Mouse (Mus musculus) forebrain, embryonic 14.5 days (tissue): ENCODE results near the gene Diaph3. TPM values are rescaled to one million over a fixed set of nuclear protein-coding genes. Genes with fewer than 3 reads are reported as not detected.
"Not testable (repeated sequence)": the region's sequence is repeated elsewhere in the genome, so short reads cannot be mapped to it uniquely, and the experiment has no call there.

Source experiments
- ATAC-seq: fragments of 200-750 bp; cut with Nextera tagmentation; 2 replicates; pipeline ENCODE4 v1.8.0; 2017; ENCODE audit warnings: mild to moderate bottlenecking, moderate library complexity
- DNase-seq: peaks from one replicate; pipeline ENCODE4 v3.0.0-alpha.2; 2015; ENCODE audit warnings: low spot score
- H3K27ac ChIP-seq: fragments of 300-500 bp; sonication (generic); 2 replicates; pipeline ENCODE4 v1.5.1; 2014; ENCODE audit warnings: low read depth, mild to moderate bottlenecking, control low read depth, low read length, moderate library complexity
- H3K27me3 ChIP-seq: fragments of 300-500 bp; sonication (generic); replicated peaks from 2 replicates; pipeline ENCODE4 v1.6.1; 2014; ENCODE audit warnings: low read length, control low read depth, mixed read lengths; ENCODE audit not compliant: control insufficient read depth, insufficient read depth
- H3K36me3 ChIP-seq: fragments of 300-500 bp; sonication (generic); 2 replicates; pipeline ENCODE4 v1.6.1; 2014; ENCODE audit warnings: low read length, control low read depth; ENCODE audit not compliant: control insufficient read depth, insufficient read depth
- H3K4me1 ChIP-seq: fragments of 300-500 bp; sonication (generic); 2 replicates; pipeline ENCODE4 v1.6.1; 2014; ENCODE audit warnings: antibody characterized with exemption, low read length, control low read depth; ENCODE audit not compliant: control insufficient read depth, insufficient read depth
- H3K4me2 ChIP-seq: fragments of 300-500 bp; sonication (generic); 2 replicates; pipeline ENCODE4 v1.6.1; 2014; ENCODE audit warnings: mild to moderate bottlenecking, control low read depth, low read length
- H3K4me3 ChIP-seq: fragments of 300-500 bp; sonication (generic); 2 replicates; pipeline ENCODE4 v1.5.1; 2014; ENCODE audit warnings: low read depth, low read length, control low read depth
- H3K9ac ChIP-seq: fragments of 300-500 bp; sonication (generic); 2 replicates; pipeline ENCODE4 v1.6.1; 2014; ENCODE audit warnings: mild to moderate bottlenecking, low read length, control low read depth, moderate library complexity
- H3K9me3 ChIP-seq: fragments of 300-500 bp; sonication (generic); replicated peaks from 2 replicates; pipeline ENCODE4 v1.6.1; 2016; ENCODE audit warnings: low read length, control low read depth, mixed read lengths; ENCODE audit not compliant: control insufficient read depth
- WGBS: fragments of 180-500 bp; shearing (Covaris S2); extraction: QIAGEN DNeasy Blood & Tissue Kit; methylation state at CpG from one replicate; pipeline ENCODE4 v1.1.7; 2014; 5-methylcytosine and 5-hydroxymethylcytosine counted together
- polyA plus RNA-seq: library from polyadenylated mRNA; unstranded; fragments of >200 nt; fragmentation: Nextera tagmentation; extraction: Ambion mirVana; gene quantifications from 2 replicates; pipeline ENCODE4 v1.2.1, GENCODE M21; 2014

Diaph3 gene
- polyA plus RNA-seq, 1 experiment from 2014 or later: 3.5 TPM

GRCm38 (mm10) chr14:87091108-87091507, 49.9 kb downstream of the Diaph3 start:
- Histone ChIP-seq H3K4me1 (no peaks in the 10 kb centered on the region; the same call in 1 of the 2 replicates), H3K9ac (no peak overlapping the region), H3K27me3 (no peaks in the 10 kb centered on the region), H3K27ac (no peak overlapping the region), H3K4me2 (no peak overlapping the region), H3K9me3 (no peaks in the 10 kb centered on the region), H3K36me3 (no peaks in the 10 kb centered on the region), H3K4me3 (no peak overlapping the region)
- WGBS: 94% methylated on average over 5 of the region's 5 CpGs
- DNase-seq (no peak), ATAC-seq (no peak)

- no peaks in the 10 kb centered on the region for H3K9me3 ChIP-seq
- H3K9ac ChIP-seq: no peak overlapping the region
- no peak overlapping the region for H3K4me3 ChIP-seq
- no peaks in the 10 kb centered on the region; the same call in 1 of the 2 replicates for H3K4me1 ChIP-seq
- no peak overlapping the region for H3K4me2 ChIP-seq
- no peaks in the 10 kb centered on the region for H3K27me3 ChIP-seq
- peak; percentile 10 for DNase-seq
- no peak overlapping the region for H3K27ac ChIP-seq
- no peaks in the 10 kb centered on the region for H3K36me3 ChIP-seq
- 38% methylated on average over 4 of the region's 4 CpGs for WGBS
- ATAC-seq: peak; percentile 58; the same call in 1 of the 2 replicates
Measured at GRCm38 (mm10) chr14:87088928-87089327, 52.1 kb downstream of the Diaph3 start.

DNA sequence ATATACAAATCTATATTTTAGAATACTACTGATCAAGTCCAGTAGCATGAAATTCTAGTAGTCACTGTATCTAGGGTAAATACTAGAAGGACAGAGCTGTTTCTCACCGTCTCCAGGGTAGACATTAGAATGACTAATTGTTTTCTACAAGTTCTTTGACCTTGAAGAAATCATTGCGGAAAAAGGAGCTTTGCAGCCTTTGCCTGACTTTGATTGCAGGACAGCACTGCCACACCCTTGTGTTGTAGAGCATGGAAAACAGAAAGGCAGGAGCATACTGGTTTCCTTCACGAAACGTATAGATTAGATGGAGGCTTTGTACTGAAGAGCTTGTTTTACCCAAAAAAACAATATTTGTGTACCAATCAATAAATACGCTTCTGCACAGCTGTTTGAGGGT, 52.6 kb downstream of the Diaph3 start:
- H3K9me3 ChIP-seq: no peaks in the 10 kb centered on the region
- H3K36me3 ChIP-seq: no peaks in the 10 kb centered on the region
- H3K4me3 ChIP-seq: no peak overlapping the region
- H3K4me1 ChIP-seq: no peaks in the 10 kb centered on the region; the same call in 1 of the 2 replicates
- H3K9ac ChIP-seq: no peak overlapping the region
- DNase-seq (no peak), ATAC-seq (0 out of 2 replicates have a peak, but pooled peaks have one; percentile 26)
- no peak overlapping the region for H3K4me2 ChIP-seq
- H3K27me3 ChIP-seq: no peaks in the 10 kb centered on the region
- H3K27ac ChIP-seq: no peak overlapping the region
- WGBS: 80% methylated on average over 5 of the region's 5 CpGs

GRCm38 (mm10) chr14:87087996-87088395, 53.0 kb downstream of the Diaph3 start:
- H3K4me2 ChIP-seq: no peak overlapping the region
- 69% methylated on average over 1 of the region's 1 CpGs for WGBS
- no peaks in the 10 kb centered on the region for H3K9me3 ChIP-seq
- H3K9ac ChIP-seq: no peak overlapping the region
- no peaks in the 10 kb centered on the region for H3K27me3 ChIP-seq
- no peaks in the 10 kb centered on the region for H3K36me3 ChIP-seq
- H3K4me3 ChIP-seq: no peak overlapping the region
- DNase-seq: no peak
- H3K4me1 ChIP-seq: no peaks in the 10 kb centered on the region; the same call in 1 of the 2 replicates
- no peak overlapping the region for H3K27ac ChIP-seq
- no peak for ATAC-seq

GRCm38 (mm10) chr14:87084906-87085305, 56.1 kb downstream of the Diaph3 start:
- H3K9me3 ChIP-seq, DNase-seq, H3K36me3 ChIP-seq, ATAC-seq, H3K27ac ChIP-seq, H3K4me2 ChIP-seq, H3K4me3 ChIP-seq, H3K4me1 ChIP-seq, H3K9ac ChIP-seq, H3K27me3 ChIP-seq: not testable (repeated sequence)
- WGBS: 89% methylated on average over 8 of the region's 8 CpGs

DNA sequence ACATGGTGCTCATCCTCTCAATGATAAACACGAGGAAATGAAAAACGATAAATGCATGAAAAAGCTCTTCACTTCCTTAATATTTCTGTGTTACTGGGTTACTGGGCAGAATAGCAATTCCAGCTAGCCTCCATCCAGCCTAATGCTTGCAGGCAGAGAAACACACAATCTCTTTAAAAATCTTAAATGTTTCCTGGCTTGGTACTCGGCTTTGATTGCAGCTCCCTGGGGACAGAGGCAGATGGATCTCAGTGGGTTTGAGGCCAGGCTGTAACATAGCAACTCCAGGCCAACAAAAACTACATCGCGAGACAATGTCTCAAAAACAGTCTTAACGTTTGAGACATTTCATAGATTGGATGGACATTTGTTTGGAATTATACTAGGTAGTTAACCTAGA, 57.1 kb downstream of the Diaph3 start:
- Histone ChIP-seq H3K27ac (no peak overlapping the region), H3K4me1 (no peaks in the 10 kb centered on the region; the same call in 1 of the 2 replicates), H3K27me3 (no peaks in the 10 kb centered on the region), H3K9me3 (no peaks in the 10 kb centered on the region), H3K4me3 (no peak overlapping the region), H3K4me2 (no peak overlapping the region), H3K9ac (no peak overlapping the region), H3K36me3 (no peaks in the 10 kb centered on the region)
- DNase-seq: no peak
- 83% methylated on average over 6 of the region's 6 CpGs for WGBS
- no peak for ATAC-seq

- Histone ChIP-seq H3K27ac (no peak overlapping the region), H3K4me3 (no peak overlapping the region), H3K9ac (no peak overlapping the region), H3K9me3 (no peaks in the 10 kb centered on the region), H3K4me2 (no peak overlapping the region), H3K27me3 (no peaks in the 10 kb centered on the region), H3K36me3 (no peaks in the 10 kb centered on the region), H3K4me1 (no peaks in the 10 kb centered on the region)
- ATAC-seq (no peak), DNase-seq (no peak)
- WGBS: 93% methylated on average over 2 of the region's 2 CpGs
Measured at GRCm38 (mm10) chr14:87079725-87080124, 61.3 kb downstream of the Diaph3 start.

GRCm38 (mm10) chr14:87075021-87075531, 66.0 kb downstream of the Diaph3 start:
- no peak for ATAC-seq
- Histone ChIP-seq H3K9ac (no peak overlapping the region), H3K4me1 (no peaks in the 10 kb centered on the region), H3K4me2 (no peak overlapping the region), H3K36me3 (no peaks in the 10 kb centered on the region), H3K4me3 (no peak overlapping the region), H3K27me3 (no peaks in the 10 kb centered on the region), H3K27ac (no peak overlapping the region), H3K9me3 (no peaks in the 10 kb centered on the region)
- no peak for DNase-seq
- WGBS: 86% methylated on average over 2 of the region's 2 CpGs

GRCm38 (mm10) chr14:87064281-87064680, 76.8 kb downstream of the Diaph3 start:
- H3K4me1 ChIP-seq: no peaks in the 10 kb centered on the region
- no peaks in the 10 kb centered on the region for H3K36me3 ChIP-seq
- 87% methylated on average over 4 of the region's 4 CpGs for WGBS
- no peak overlapping the region for H3K4me3 ChIP-seq
- no peak overlapping the region for H3K27ac ChIP-seq
- DNase-seq (no peak), ATAC-seq (no peak)
- H3K9me3 ChIP-seq: no peaks in the 10 kb centered on the region
- H3K4me2 ChIP-seq: no peak overlapping the region
- no peak overlapping the region for H3K9ac ChIP-seq
- no peaks in the 10 kb centered on the region for H3K27me3 ChIP-seq
